Mouse (Mus musculus) neural tube, embryonic 15.5 days (tissue): Measurements from ENCODE around the gene Myh7. TPM values are rescaled to one million over a fixed set of nuclear protein-coding genes. Genes with fewer than 3 reads are reported as not detected.
"Not testable (repeated sequence)": the region's sequence is repeated elsewhere in the genome, so short reads cannot be mapped to it uniquely, and the experiment has no call there.

Experiments used
- ATAC-seq: fragments of 200-750 bp; cut with Nextera tagmentation; 2 replicates; pipeline ENCODE4 v1.8.0; 2017; ENCODE audit warnings: mild to moderate bottlenecking, moderate TSS enrichment, moderate library complexity; ENCODE audit not compliant: low FRiP score
- H3K27ac ChIP-seq: fragments of 300-500 bp; sonication (generic); replicated peaks from 2 replicates; pipeline ENCODE4 v1.5.1; 2015; ENCODE audit warnings: mild to moderate bottlenecking, inconsistent platforms
- H3K27me3 ChIP-seq: fragments of 300-500 bp; sonication (generic); replicated peaks from 2 replicates; pipeline ENCODE4 v1.6.1; 2015; ENCODE audit warnings: inconsistent platforms
- H3K36me3 ChIP-seq: fragments of 300-500 bp; sonication (generic); 2 replicates; pipeline ENCODE4 v1.6.1; 2015; ENCODE audit warnings: inconsistent platforms
- H3K4me1 ChIP-seq: fragments of 300-500 bp; sonication (generic); 2 replicates; pipeline ENCODE4 v1.6.1; 2015; ENCODE audit warnings: inconsistent platforms
- H3K4me2 ChIP-seq: fragments of 300-500 bp; sonication (generic); 2 replicates; pipeline ENCODE4 v1.6.1; 2015; ENCODE audit warnings: inconsistent platforms, mild to moderate bottlenecking, moderate library complexity
- H3K4me3 ChIP-seq: fragments of 300-500 bp; sonication (generic); replicated peaks from 2 replicates; pipeline ENCODE4 v1.5.1; 2015; ENCODE audit warnings: mild to moderate bottlenecking, inconsistent platforms
- H3K9ac ChIP-seq: fragments of 300-500 bp; sonication (generic); replicated peaks from 2 replicates; pipeline ENCODE4 v1.6.1; 2015; ENCODE audit warnings: mild to moderate bottlenecking, inconsistent platforms
- H3K9me3 ChIP-seq: fragments of 300-500 bp; sonication (generic); replicated peaks from 2 replicates; pipeline ENCODE4 v1.6.1; 2016; ENCODE audit warnings: inconsistent platforms
- whole genome bisulfite sequencing: fragments of 180-500 bp; shearing (Covaris S2); methylation state at CpG from one replicate; pipeline ENCODE4 v1.1.7; 2015; ENCODE audit warnings: mixed read lengths; 5-methylcytosine and 5-hydroxymethylcytosine counted together
- polyA plus RNA-seq: library from polyadenylated mRNA; unstranded; fragments of >200 nt; fragmentation: Nextera tagmentation; extraction: Ambion mirVana; gene quantifications from 2 replicates; pipeline ENCODE4 v1.2.1, GENCODE M21; 2015

The Myh7 gene
- polyA plus RNA-seq, 1 experiment from 2014 or later: 9.6 TPM

GRCm38 (mm10) chr14:55002687-55003120 lies 8.3 kb upstream of the Myh7 start:
- no peaks in the 10 kb centered on the region; the same call in 1 of the 2 replicates for H3K4me1 ChIP-seq
- H3K9me3 ChIP-seq: no peaks in the 10 kb centered on the region
- no peak overlapping the region for H3K27ac ChIP-seq
- no peaks in the 10 kb centered on the region for H3K36me3 ChIP-seq
- no peaks in the 10 kb centered on the region for H3K27me3 ChIP-seq
- 73% methylated on average over 7 of the region's 7 CpGs for WGBS
- H3K4me3 ChIP-seq: no peak overlapping the region
- H3K4me2 ChIP-seq: no peak overlapping the region
- ATAC-seq: no peak
- H3K9ac ChIP-seq: no peak overlapping the region

GRCm38 (mm10) chr14:55001938-55002686 lies 7.7 kb upstream of the Myh7 start:
- 58% methylated on average over 12 of the region's 12 CpGs for WGBS
- Histone ChIP-seq H3K36me3 (no peaks in the 10 kb centered on the region), H3K27ac (no peak overlapping the region), H3K9ac (no peak overlapping the region), H3K9me3 (no peaks in the 10 kb centered on the region), H3K4me2 (no peak overlapping the region), H3K4me1 (no peaks in the 10 kb centered on the region; the same call in 1 of the 2 replicates), H3K27me3 (no peaks in the 10 kb centered on the region), H3K4me3 (no peak overlapping the region)
- ATAC-seq: no peak

DNA sequence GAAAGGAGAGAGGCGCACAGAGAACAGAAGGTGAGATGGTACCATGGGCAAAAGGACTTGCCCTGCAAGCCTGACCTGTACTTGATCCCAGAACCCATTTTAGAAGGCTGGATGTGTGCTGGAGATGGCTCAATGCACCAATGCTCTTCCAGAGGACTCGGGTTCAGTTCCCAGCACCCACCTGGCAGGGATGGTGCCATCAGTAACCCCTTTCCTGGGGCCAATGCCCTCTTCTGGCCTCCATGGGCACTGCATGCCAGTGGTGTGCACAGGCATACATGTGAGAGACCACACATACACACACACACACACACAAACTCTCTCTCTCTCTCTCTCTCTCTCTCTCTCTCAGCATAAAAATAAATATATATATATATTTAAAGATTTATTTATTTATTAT lies 7.0 kb upstream of the Myh7 start:
- H3K36me3 ChIP-seq: no peaks in the 10 kb centered on the region
- ATAC-seq: no peak
- H3K9me3 ChIP-seq: no peaks in the 10 kb centered on the region
- H3K27ac ChIP-seq: no peak overlapping the region
- H3K27me3 ChIP-seq: no peaks in the 10 kb centered on the region
- H3K4me1 ChIP-seq: no peaks in the 10 kb centered on the region; the same call in 1 of the 2 replicates
- no peak overlapping the region for H3K9ac ChIP-seq
- whole genome bisulfite sequencing: 97% methylated on average over 2 of the region's 2 CpGs
- H3K4me3 ChIP-seq: no peak overlapping the region
- H3K4me2 ChIP-seq: no peak overlapping the region

GRCm38 (mm10) chr14:55000814-55001213 lies 6.4 kb upstream of the Myh7 start:
- H3K36me3 ChIP-seq: no peaks in the 10 kb centered on the region
- H3K4me3 ChIP-seq: no peak overlapping the region
- H3K9me3 ChIP-seq: no peaks in the 10 kb centered on the region
- H3K9ac ChIP-seq: no peak overlapping the region
- no peak for ATAC-seq
- no peak overlapping the region for H3K4me2 ChIP-seq
- H3K27ac ChIP-seq: no peak overlapping the region
- peaks cover 1% of the 10 kb centered on the region for H3K4me1 ChIP-seq
- no peaks in the 10 kb centered on the region for H3K27me3 ChIP-seq
- WGBS: 81% methylated on average over 6 of the region's 6 CpGs

DNA sequence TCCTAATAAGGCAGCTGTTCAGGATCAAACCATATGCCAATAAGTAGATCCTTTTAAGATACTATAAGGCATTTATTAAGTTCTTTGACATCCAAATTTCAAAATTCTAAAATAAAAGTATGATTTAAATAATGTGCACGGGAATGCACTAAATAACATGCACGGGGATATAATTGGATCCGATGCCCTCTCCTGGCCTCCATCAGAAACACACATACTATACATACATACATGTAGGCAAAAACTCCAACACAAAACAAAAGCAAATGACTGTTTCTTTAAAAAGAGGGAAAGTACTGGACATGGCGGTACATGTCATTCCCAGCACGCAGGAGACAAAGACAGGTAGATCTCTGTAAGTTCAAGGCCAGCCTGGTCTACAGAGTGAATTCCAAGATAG lies 5.4 kb upstream of the Myh7 start:
- 90% methylated on average over 5 of the region's 5 CpGs for WGBS
- peaks cover 11% of the 10 kb centered on the region for H3K4me1 ChIP-seq
- not testable (repeated sequence) for H3K4me2 ChIP-seq, H3K9ac ChIP-seq, H3K27me3 ChIP-seq, H3K27ac ChIP-seq, H3K4me3 ChIP-seq, H3K9me3 ChIP-seq, ATAC-seq, H3K36me3 ChIP-seq

- Histone ChIP-seq H3K9ac (no peak overlapping the region), H3K4me3 (no peak overlapping the region), H3K27me3 (no peaks in the 10 kb centered on the region), H3K4me1 (peaks cover 17% of the 10 kb centered on the region), H3K9me3 (no peaks in the 10 kb centered on the region), H3K4me2 (no peak overlapping the region), H3K36me3 (no peaks in the 10 kb centered on the region), H3K27ac (no peak overlapping the region)
- ATAC-seq: no peak
These were observed 4.3 kb upstream of the Myh7 start for GRCm38 (mm10) chr14:54998680-54999079.

GRCm38 (mm10) chr14:54997297-54997696 lies 2.9 kb upstream of the Myh7 start:
- no peak overlapping the region for H3K4me3 ChIP-seq
- ATAC-seq: no peak
- no peaks in the 10 kb centered on the region for H3K9me3 ChIP-seq
- no peak overlapping the region for H3K4me2 ChIP-seq
- peaks cover 17% of the 10 kb centered on the region for H3K4me1 ChIP-seq
- H3K27me3 ChIP-seq: no peaks in the 10 kb centered on the region
- H3K27ac ChIP-seq: no peak overlapping the region
- no peak overlapping the region for H3K9ac ChIP-seq
- WGBS: 59% methylated on average over 4 of the region's 4 CpGs
- H3K36me3 ChIP-seq: no peaks in the 10 kb centered on the region

DNA sequence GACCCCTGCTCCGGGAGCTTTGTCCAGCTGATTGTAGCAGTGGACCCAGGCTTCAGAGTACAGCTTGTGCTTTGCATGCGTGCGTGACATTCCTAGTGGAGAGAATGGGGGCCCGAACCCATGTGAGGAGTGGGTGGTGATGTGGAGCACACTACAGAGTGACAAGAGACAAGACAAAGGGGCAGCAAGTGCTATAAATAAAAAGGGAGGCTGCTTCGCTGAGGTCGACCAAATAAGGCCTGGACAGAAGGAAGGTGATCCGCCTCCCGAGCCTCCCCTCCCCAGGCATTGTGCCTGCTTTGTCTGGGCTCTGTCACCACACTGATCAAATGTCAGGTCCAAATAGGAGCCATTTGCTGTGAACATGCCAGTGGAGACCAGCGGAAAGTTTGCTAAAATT lies 2.4 kb upstream of the Myh7 start:
- Histone ChIP-seq H3K36me3 (no peaks in the 10 kb centered on the region), H3K4me3 (no peak overlapping the region), H3K4me2 (no peak overlapping the region), H3K27me3 (no peaks in the 10 kb centered on the region), H3K9me3 (no peaks in the 10 kb centered on the region), H3K4me1 (peaks cover 17% of the 10 kb centered on the region), H3K27ac (no peak overlapping the region), H3K9ac (no peak overlapping the region)
- 49% methylated on average over 9 of the region's 9 CpGs for WGBS
- ATAC-seq: no peak

DNA sequence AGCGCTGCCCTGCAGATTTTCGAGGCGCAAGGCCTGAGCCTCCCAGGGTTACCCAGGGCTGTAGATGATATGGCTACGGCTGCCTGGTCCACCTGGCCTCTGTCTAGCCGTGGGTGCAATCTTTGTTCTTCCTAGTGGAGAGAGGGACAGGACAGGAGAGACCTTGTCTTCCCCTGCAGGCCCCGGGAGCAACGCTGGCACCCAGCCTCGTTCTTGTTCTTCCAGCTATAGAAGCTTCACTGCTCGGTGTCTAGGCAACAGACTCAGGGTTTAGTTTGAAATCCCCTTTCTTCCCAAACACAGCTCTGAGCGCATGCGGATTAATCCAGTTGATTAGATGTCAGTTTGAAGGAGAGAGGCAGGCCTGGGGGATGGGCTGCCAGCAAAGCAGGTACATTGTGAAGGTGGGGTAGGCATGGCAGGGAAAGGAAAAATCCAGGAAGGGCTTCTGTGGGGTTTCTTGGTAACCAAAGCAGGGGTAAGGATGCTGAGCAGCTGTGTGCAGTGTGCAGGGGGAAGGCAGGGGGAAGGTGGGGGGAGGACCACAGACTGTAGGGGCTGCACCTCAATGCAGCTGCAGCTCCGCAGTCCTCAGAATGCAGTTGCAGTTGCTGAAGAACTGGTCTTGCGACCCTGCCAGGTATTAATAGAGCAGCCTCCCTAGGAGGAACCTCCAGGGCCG lies 1.2 kb upstream of the Myh7 start:
- peak; percentile 77 for ATAC-seq
- Histone ChIP-seq H3K4me1 (peaks cover 17% of the 10 kb centered on the region), H3K36me3 (no peaks in the 10 kb centered on the region), H3K9me3 (no peaks in the 10 kb centered on the region), H3K4me2 (no peak overlapping the region), H3K27me3 (no peaks in the 10 kb centered on the region), H3K9ac (no peak overlapping the region), H3K27ac (peak overlapping the region; percentile 79), H3K4me3 (no peak overlapping the region)
- WGBS: 51% methylated on average over 14 of the region's 14 CpGs

DNA sequence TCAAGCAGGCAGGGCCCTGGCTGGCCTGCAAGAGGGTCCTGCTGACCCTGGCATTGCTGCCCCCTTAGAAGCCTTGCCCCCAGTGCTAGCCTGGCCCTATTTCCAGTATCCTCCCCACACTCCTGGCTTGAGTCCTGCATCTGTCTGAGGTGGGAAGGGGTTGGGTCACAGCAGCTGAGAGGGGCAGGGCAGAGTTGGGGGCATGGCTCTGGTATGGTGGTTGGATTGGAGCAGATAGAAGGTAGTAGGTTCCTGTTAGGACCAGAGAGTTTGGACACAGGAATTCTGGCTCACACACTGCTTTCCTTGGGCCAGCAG lies 402 bp upstream of the Myh7 start:
- no peak overlapping the region for H3K4me2 ChIP-seq
- H3K9ac ChIP-seq: no peak overlapping the region
- no peaks in the 10 kb centered on the region for H3K36me3 ChIP-seq
- no peak overlapping the region for H3K4me3 ChIP-seq
- H3K27ac ChIP-seq: peak overlapping the region; percentile 79
- H3K4me1 ChIP-seq: peaks cover 17% of the 10 kb centered on the region
- no peaks in the 10 kb centered on the region for H3K9me3 ChIP-seq
- no peak for ATAC-seq
- H3K27me3 ChIP-seq: no peaks in the 10 kb centered on the region

DNA sequence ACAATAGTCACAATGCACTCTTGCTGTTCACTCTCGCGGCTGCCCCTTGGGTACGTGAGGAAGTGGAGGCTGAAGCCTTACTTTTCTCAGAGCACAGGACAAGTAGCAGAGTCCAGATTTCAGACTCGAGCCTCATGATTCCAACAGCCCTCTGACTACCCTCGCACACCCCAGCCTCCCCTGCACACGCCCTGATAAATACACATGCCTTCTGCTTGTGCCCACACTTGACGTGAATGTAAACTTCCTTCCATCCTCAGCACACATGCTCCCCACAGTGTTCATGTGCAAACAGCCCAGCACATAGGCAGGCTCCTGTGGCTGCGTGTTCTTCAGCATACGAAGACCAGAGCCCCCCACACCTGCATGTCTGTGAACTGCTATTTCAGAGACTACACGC lies 790 bp downstream of the Myh7 start:
- Histone ChIP-seq H3K9ac (no peak overlapping the region), H3K4me3 (no peak overlapping the region), H3K27ac (no peak overlapping the region), H3K4me2 (no peak overlapping the region), H3K4me1 (peaks cover 17% of the 10 kb centered on the region), H3K36me3 (no peaks in the 10 kb centered on the region), H3K27me3 (no peaks in the 10 kb centered on the region), H3K9me3 (no peaks in the 10 kb centered on the region)
- no peak for ATAC-seq
- WGBS: 78% methylated on average over 10 of the region's 10 CpGs

GRCm38 (mm10) chr14:54992196-54992595 lies 2.2 kb downstream of the Myh7 start:
- H3K27me3 ChIP-seq: no peaks in the 10 kb centered on the region
- H3K9me3 ChIP-seq: no peaks in the 10 kb centered on the region
- no peak overlapping the region for H3K4me2 ChIP-seq
- no peak overlapping the region for H3K9ac ChIP-seq
- 92% methylated on average over 10 of the region's 10 CpGs for WGBS
- peaks cover 17% of the 10 kb centered on the region for H3K4me1 ChIP-seq
- ATAC-seq: no peak
- H3K36me3 ChIP-seq: no peaks in the 10 kb centered on the region
- H3K4me3 ChIP-seq: no peak overlapping the region
- H3K27ac ChIP-seq: no peak overlapping the region
